In genomic region chr11:111658362-111659309, GRCm38 (mm10) we compare ENCODE assay signal across 12 mouse cellular contexts.
A peak's percentile ranks its signal among the peaks of the same experiment; 100 is the strongest.
DNase-seq lines count a peak whose midpoint lies in the region; ATAC-seq and TF ChIP-seq lines count a peak whose summit lies in the region.
"Had no signal": no experiment of that assay in that cellular context is flagged by ENCODE, and none has a peak within 500 bp of the region (broad histone marks: within the 10 kb centered on the region; RNA-seq: fewer than 3 reads in every experiment).

No protein-coding gene starts in this region.

- no peak overlapping the region for H3K4me3 ChIP-seq in liver, embryonic 13.5 days (replicated peaks)
- no peak overlapping the region for H3K4me3 ChIP-seq in liver, postnatal 0 days (ENCODE audit: low read depth, low read length)
- H3K4me3 ChIP-seq in forebrain, embryonic 10.5 days: no peak overlapping the region
- H3K4me3 ChIP-seq in hindbrain, embryonic 14.5 days (replicated peaks; ENCODE audit: low read length): no peak overlapping the region
- no peak overlapping the region for H3K4me3 ChIP-seq in midbrain, embryonic 14.5 days (replicated peaks; ENCODE audit: low read depth, low read length)
- H3K4me3 ChIP-seq in lung, postnatal 0 days (ENCODE audit: low read depth, low read length): no peak overlapping the region
- H3K4me3 ChIP-seq: gastrocnemius, adult 2 months; limb, embryonic 13.5 days had no signal

- no peak for TF ChIP-seq EP300 in liver, postnatal 0 days (IDR thresholded peaks at IDR 0.05; ENCODE audit: low read depth)
- no peak for TF ChIP-seq EP300 in lung, postnatal 0 days (IDR thresholded peaks at IDR 0.05)

- peak; percentile 48; the same call in 1 of the 2 replicates for ATAC-seq in liver, embryonic 13.5 days (ENCODE audit: low read depth)
- no peak for ATAC-seq in liver, postnatal 0 days
- no peak; the same call in 1 of the 2 replicates for ATAC-seq in hindbrain, embryonic 14.5 days (ENCODE audit: low FRiP score)
- no peak for ATAC-seq in midbrain, embryonic 14.5 days (ENCODE audit: low FRiP score, low TSS enrichment)
- ATAC-seq in lung, postnatal 0 days: no peak

- TF ChIP-seq CTCF in liver, postnatal 0 days (IDR thresholded peaks at IDR 0.05; ENCODE audit: low read depth): no peak
- TF ChIP-seq CTCF in lung, postnatal 0 days (IDR thresholded peaks at IDR 0.05): no peak

- no peak for DNase-seq in liver, embryonic 13.5 days
- DNase-seq in liver, postnatal 0 days: no peak
- peak; percentile 27 for DNase-seq in forebrain, embryonic 10.5 days (ENCODE audit: extremely low spot score, low spot score)
- peak; percentile 62 for DNase-seq in hindbrain, embryonic 14.5 days (ENCODE audit: low spot score)
- peak; percentile 64 for DNase-seq in midbrain, embryonic 14.5 days
- no peak for DNase-seq in lung, postnatal 0 days (ENCODE audit: low spot score)
- DNase-seq in layer of hippocampus, adult 18-20 months (ENCODE audit: low spot score in 2 of 2): no peak
- DNase-seq in T-cell, adult 2 months (ENCODE audit: low spot score): no peak
- DNase-seq: gastrocnemius, adult 2 months had no signal

- no peaks in the 10 kb centered on the region for H3K27me3 ChIP-seq in liver, embryonic 13.5 days
- H3K27me3 ChIP-seq in liver, postnatal 0 days (ENCODE audit: insufficient read depth, low read length): no peaks in the 10 kb centered on the region
- H3K27me3 ChIP-seq in forebrain, embryonic 10.5 days (ENCODE audit: poor library complexity, severe bottlenecking): peaks cover 4% of the 10 kb centered on the region; the same call in 1 of the 2 replicates
- no peaks in the 10 kb centered on the region for H3K27me3 ChIP-seq in hindbrain, embryonic 14.5 days (ENCODE audit: control insufficient read depth, insufficient read depth, low read length)
- no peaks in the 10 kb centered on the region for H3K27me3 ChIP-seq in midbrain, embryonic 14.5 days (ENCODE audit: control insufficient read depth, insufficient read depth, low read length)
- H3K27me3 ChIP-seq in lung, postnatal 0 days (replicated peaks; ENCODE audit: insufficient read depth, low read length): no peaks in the 10 kb centered on the region
- H3K27me3 ChIP-seq: limb, embryonic 13.5 days; megakaryocyte, embryonic 14.5 days had no signal

- peaks cover 3% of the 10 kb centered on the region; the same call in 1 of the 2 replicates for H3K4me1 ChIP-seq in liver, embryonic 13.5 days (replicated peaks)
- H3K4me1 ChIP-seq in liver, postnatal 0 days (ENCODE audit: insufficient read depth): no peaks in the 10 kb centered on the region
- peaks cover 14% of the 10 kb centered on the region for H3K4me1 ChIP-seq in forebrain, embryonic 10.5 days
- H3K4me1 ChIP-seq in hindbrain, embryonic 14.5 days (replicated peaks; ENCODE audit: control insufficient read depth, insufficient read depth, low read length): peaks cover 7% of the 10 kb centered on the region; the same call in 1 of the 2 replicates
- H3K4me1 ChIP-seq in midbrain, embryonic 14.5 days (ENCODE audit: control insufficient read depth, insufficient read depth, low read length): 0 out of 2 replicates have a peak, but pooled peaks cover 4% of the 10 kb centered on the region
- no peaks in the 10 kb centered on the region for H3K4me1 ChIP-seq in lung, postnatal 0 days (ENCODE audit: insufficient read depth, low read depth, low read length)
- H3K4me1 ChIP-seq: megakaryocyte, embryonic 14.5 days had no signal

- no peak overlapping the region for H3K27ac ChIP-seq in liver, embryonic 13.5 days
- no peak overlapping the region for H3K27ac ChIP-seq in liver, postnatal 0 days (ENCODE audit: low read depth)
- peak overlapping the region; percentile 60 for H3K27ac ChIP-seq in forebrain, embryonic 10.5 days
- H3K27ac ChIP-seq in hindbrain, embryonic 14.5 days: peak overlapping the region; percentile 28; the same call in 1 of the 2 replicates
- peak overlapping the region; percentile 20; the same call in 1 of the 2 replicates for H3K27ac ChIP-seq in midbrain, embryonic 14.5 days (replicated peaks; ENCODE audit: low read depth, low read length)
- no peak overlapping the region for H3K27ac ChIP-seq in lung, postnatal 0 days (ENCODE audit: low read length)
- H3K27ac ChIP-seq: gastrocnemius, adult 2 months; limb, embryonic 13.5 days had no signal

- no peak overlapping the region for H3K4me2 ChIP-seq in liver, embryonic 13.5 days
- H3K4me2 ChIP-seq in liver, postnatal 0 days (ENCODE audit: low read depth, low read length): no peak overlapping the region
- H3K4me2 ChIP-seq in hindbrain, embryonic 14.5 days (replicated peaks): peak overlapping the region; percentile 13; the same call in 1 of the 2 replicates
- H3K4me2 ChIP-seq in midbrain, embryonic 14.5 days (ENCODE audit: low read length): no peak overlapping the region; the same call in 1 of the 2 replicates
- H3K4me2 ChIP-seq in lung, postnatal 0 days (replicated peaks; ENCODE audit: low read depth, low read length): no peak overlapping the region
- H3K4me2 ChIP-seq: heart, embryonic 11.5 days; limb, embryonic 13.5 days had no signal

- H3K36me3 ChIP-seq in liver, embryonic 13.5 days: no peaks in the 10 kb centered on the region
- no peaks in the 10 kb centered on the region for H3K36me3 ChIP-seq in liver, postnatal 0 days (replicated peaks; ENCODE audit: insufficient read depth, low read length)
- H3K36me3 ChIP-seq in forebrain, embryonic 10.5 days (replicated peaks): no peaks in the 10 kb centered on the region
- H3K36me3 ChIP-seq in hindbrain, embryonic 14.5 days (replicated peaks; ENCODE audit: control insufficient read depth, insufficient read depth): no peaks in the 10 kb centered on the region
- H3K36me3 ChIP-seq in midbrain, embryonic 14.5 days (ENCODE audit: control insufficient read depth, insufficient read depth, low read length): no peaks in the 10 kb centered on the region
- H3K36me3 ChIP-seq in lung, postnatal 0 days (ENCODE audit: insufficient read depth, low read length): no peaks in the 10 kb centered on the region
- H3K36me3 ChIP-seq: limb, embryonic 13.5 days had no signal

- 68% methylated on average over 15 of the region's 15 CpGs for WGBS in liver, embryonic 13.5 days (ENCODE audit: insufficient replicate concordance)
- 73% methylated on average over 15 of the region's 15 CpGs for WGBS in liver, postnatal 0 days (ENCODE audit: insufficient replicate concordance)
- WGBS in forebrain, embryonic 10.5 days: 54% methylated on average over 15 of the region's 15 CpGs
- 17% methylated on average over 15 of the region's 15 CpGs for WGBS in hindbrain, embryonic 14.5 days
- 19% methylated on average over 15 of the region's 15 CpGs for WGBS in midbrain, embryonic 14.5 days
- 66% methylated on average over 15 of the region's 15 CpGs for WGBS in lung, postnatal 0 days

- no peaks in the 10 kb centered on the region for H3K9me3 ChIP-seq in liver, embryonic 13.5 days (replicated peaks)
- no peaks in the 10 kb centered on the region for H3K9me3 ChIP-seq in liver, postnatal 0 days (ENCODE audit: low read length)
- H3K9me3 ChIP-seq in forebrain, embryonic 10.5 days: no peaks in the 10 kb centered on the region
- H3K9me3 ChIP-seq in hindbrain, embryonic 14.5 days (ENCODE audit: control insufficient read depth, low read length): no peaks in the 10 kb centered on the region
- H3K9me3 ChIP-seq in midbrain, embryonic 14.5 days (ENCODE audit: control insufficient read depth, low read length): no peaks in the 10 kb centered on the region
- no peaks in the 10 kb centered on the region for H3K9me3 ChIP-seq in lung, postnatal 0 days (ENCODE audit: low read length)
- H3K9me3 ChIP-seq: limb, embryonic 13.5 days had no signal

- no peak overlapping the region for H3K9ac ChIP-seq in liver, embryonic 13.5 days
- H3K9ac ChIP-seq in liver, postnatal 0 days (replicated peaks): no peak overlapping the region
- no peak overlapping the region for H3K9ac ChIP-seq in hindbrain, embryonic 14.5 days
- no peak overlapping the region for H3K9ac ChIP-seq in midbrain, embryonic 14.5 days (replicated peaks; ENCODE audit: low read length)
- H3K9ac ChIP-seq in lung, postnatal 0 days (replicated peaks; ENCODE audit: low read depth): no peak overlapping the region
- H3K9ac ChIP-seq: limb, embryonic 13.5 days had no signal

Comparison
In these comparisons a context has a peak if more than half of its experiments do, and no peak if none do; other contexts are left out.
1. DNase-seq: peak in forebrain, embryonic 10.5 days (single experiment), hindbrain, embryonic 14.5 days (single experiment) and midbrain, embryonic 14.5 days (single experiment); none in liver, embryonic 13.5 days (single experiment), liver, postnatal 0 days (single experiment), lung, postnatal 0 days (single experiment), layer of hippocampus, adult 18-20 months (0 of 2) and T-cell, adult 2 months (single experiment).
2. H3K27ac ChIP-seq: peak in forebrain, embryonic 10.5 days (single experiment), hindbrain, embryonic 14.5 days (single experiment) and midbrain, embryonic 14.5 days (single experiment); none in liver, embryonic 13.5 days (single experiment), liver, postnatal 0 days (single experiment) and lung, postnatal 0 days (single experiment).